Mouse (Mus musculus): ENCODE data around the gene Cyp4a31.
"Not testable (repeated sequence)": the region's sequence is repeated elsewhere in the genome, so short reads cannot be mapped to it uniquely, and the experiment has no call there.

Cyp4a31 gene

GRCm38 (mm10) chr4:115563401-115563800 is at the start of gene Cyp4a31:
Cyp4a31 (plus strand) TSS chr4:115563649.
- DNase-seq (ENCODE audit: low spot score in 2 of 2), result no peak

GRCm38 (mm10) chr4:115513964-115514363 is 49.5 kb upstream of the Cyp4a31 start:
- DNase-seq (ENCODE audit: low spot score in 2 of 2), result not testable (repeated sequence)

- DNase-seq (ENCODE audit: low spot score in 2 of 2), result not testable (repeated sequence)
Measured at GRCm38 (mm10) chr4:115518000-115518399, 45.4 kb upstream of the Cyp4a31 start, which contains the start of gene Cyp4a10. Cyp4a10 (plus strand) TSS chr4:115518264.

GRCm38 (mm10) chr4:115519444-115519843 is 44.0 kb upstream of the Cyp4a31 start:
- no peak for DNase-seq (ENCODE audit: low spot score in 2 of 2)

- DNase-seq (ENCODE audit: low spot score in 2 of 2), result no peak
Measured at GRCm38 (mm10) chr4:115521766-115522165, 41.7 kb upstream of the Cyp4a31 start.

- DNase-seq (ENCODE audit: low spot score in 2 of 2), result no peak
Measured at GRCm38 (mm10) chr4:115545101-115545500, 18.3 kb upstream of the Cyp4a31 start.

- DNase-seq (ENCODE audit: low spot score in 2 of 2), result no peak
Measured at GRCm38 (mm10) chr4:115546141-115546828, 17.2 kb upstream of the Cyp4a31 start.

GRCm38 (mm10) chr4:115552726-115553125 is 10.7 kb upstream of the Cyp4a31 start:
- no peak for DNase-seq (ENCODE audit: low spot score in 2 of 2)

GRCm38 (mm10) chr4:115555513-115555912 is 7.9 kb upstream of the Cyp4a31 start:
- DNase-seq (ENCODE audit: low spot score in 2 of 2), result no peak

- DNase-seq (ENCODE audit: low spot score in 2 of 2), result no peak
Measured at GRCm38 (mm10) chr4:115557861-115558561, 5.4 kb upstream of the Cyp4a31 start.

GRCm38 (mm10) chr4:115561236-115561635 is 2.2 kb upstream of the Cyp4a31 start:
- not testable (repeated sequence) for DNase-seq (ENCODE audit: low spot score in 2 of 2)

- DNase-seq (ENCODE audit: low spot score in 2 of 2), result not testable (repeated sequence)
Measured at GRCm38 (mm10) chr4:115564469-115565225, 1.2 kb downstream of the Cyp4a31 start.

GRCm38 (mm10) chr4:115575255-115575654 is 11.8 kb downstream of the Cyp4a31 start:
- no peak for DNase-seq (ENCODE audit: low spot score in 2 of 2)

- DNase-seq (ENCODE audit: low spot score in 2 of 2), result no peak
Measured at GRCm38 (mm10) chr4:115575776-115576175, 12.3 kb downstream of the Cyp4a31 start.

GRCm38 (mm10) chr4:115583036-115583435 is 19.6 kb downstream of the Cyp4a31 start:
- no peak for DNase-seq (ENCODE audit: low spot score in 2 of 2)

GRCm38 (mm10) chr4:115596357-115596756 is 32.9 kb downstream of the Cyp4a31 start:
- DNase-seq (ENCODE audit: low spot score in 2 of 2), result no peak

- DNase-seq (ENCODE audit: low spot score in 2 of 2), result no peak
Measured at GRCm38 (mm10) chr4:115596824-115597336, 33.4 kb downstream of the Cyp4a31 start.

- not testable (repeated sequence) for DNase-seq (ENCODE audit: low spot score in 2 of 2)
Measured at GRCm38 (mm10) chr4:115600611-115601010, 37.2 kb downstream of the Cyp4a31 start, which contains the start of gene Cyp4a32. Cyp4a32 (plus strand) TSS chr4:115600969.

GRCm38 (mm10) chr4:115614005-115614404 is 50.6 kb downstream of the Cyp4a31 start:
- no peak for DNase-seq (ENCODE audit: low spot score in 2 of 2)

- DNase-seq (ENCODE audit: low spot score in 2 of 2), result not testable (repeated sequence)
Measured at GRCm38 (mm10) chr4:115625560-115625959, 62.1 kb downstream of the Cyp4a31 start.
